Mouse (Mus musculus) midbrain, embryonic 13.5 days (tissue): ENCODE measurements around the gene Nt5dc2. TPM values are rescaled to one million over a fixed set of nuclear protein-coding genes. Genes with fewer than 3 reads are reported as not detected.

Experiments
- ATAC-seq: fragments of 200-750 bp; cut with Nextera tagmentation; 2 replicates; pipeline ENCODE4 v1.8.0; 2017; ENCODE audit warnings: mild to moderate bottlenecking, moderate TSS enrichment, moderate library complexity
- H3K27ac ChIP-seq: fragments of 300-500 bp; sonication (generic); 2 replicates; pipeline ENCODE4 v1.5.1; 2015; ENCODE audit warnings: inconsistent platforms, mild to moderate bottlenecking, moderate library complexity
- H3K27me3 ChIP-seq: fragments of 300-500 bp; sonication (generic); 2 replicates; pipeline ENCODE4 v1.6.1; 2015; ENCODE audit warnings: mild to moderate bottlenecking, inconsistent platforms
- H3K36me3 ChIP-seq: fragments of 300-500 bp; sonication (generic); 2 replicates; pipeline ENCODE4 v1.6.1; 2015; ENCODE audit warnings: mild to moderate bottlenecking, inconsistent platforms
- H3K4me1 ChIP-seq: fragments of 300-500 bp; sonication (generic); replicated peaks from 2 replicates; pipeline ENCODE4 v1.6.1; 2015; ENCODE audit warnings: inconsistent platforms
- H3K4me2 ChIP-seq: fragments of 300-500 bp; sonication (generic); replicated peaks from 2 replicates; pipeline ENCODE4 v1.6.1; 2015; ENCODE audit warnings: moderate library complexity, mild to moderate bottlenecking, inconsistent platforms
- H3K4me3 ChIP-seq: fragments of 300-500 bp; sonication (generic); replicated peaks from 2 replicates; pipeline ENCODE4 v1.5.1; 2015; ENCODE audit warnings: mild to moderate bottlenecking, inconsistent platforms
- H3K9ac ChIP-seq: fragments of 300-500 bp; sonication (generic); replicated peaks from 2 replicates; pipeline ENCODE4 v1.6.1; 2015; ENCODE audit warnings: mild to moderate bottlenecking, inconsistent platforms
- H3K9me3 ChIP-seq: fragments of 300-500 bp; sonication (generic); 2 replicates; pipeline ENCODE4 v1.6.1; 2016; ENCODE audit warnings: mild to moderate bottlenecking, inconsistent platforms
- WGBS: fragments of 180-500 bp; shearing (Covaris S2); methylation state at CpG from one replicate; pipeline ENCODE4 v1.1.7; 2015; 5-methylcytosine and 5-hydroxymethylcytosine counted together
- polyA plus RNA-seq: library from polyadenylated mRNA; unstranded; fragments of >200 nt; fragmentation: Nextera tagmentation; extraction: Ambion mirVana; gene quantifications from 2 replicates; pipeline ENCODE4 v1.2.1, GENCODE M21; 2015

The Nt5dc2 gene
- 280 and 317 TPM in 2 replicates for polyA plus RNA-seq

GRCm38 (mm10) chr14:31130236-31131220 lies at the start of gene Nt5dc2:
TSS of gene Nt5dc2 (plus strand) at chr14:31131053.
- Histone ChIP-seq H3K36me3 (peaks cover 14% of the 10 kb centered on the region), H3K9me3 (no peaks in the 10 kb centered on the region), H3K4me1 (peaks cover 71% of the 10 kb centered on the region), H3K27ac (peak within 1 kb of the TSS; percentile 93), H3K9ac (peak within 1 kb of the TSS; percentile 91), H3K4me2 (peak within 1 kb of the TSS; percentile 86), H3K4me3 (peak within 1 kb of the TSS; percentile 79), H3K27me3 (no peaks in the 10 kb centered on the region)
- peak; percentile 86 for ATAC-seq
- 4% methylated on average over 53 of the region's 63 CpGs for WGBS

- H3K4me1 ChIP-seq: no peaks in the 10 kb centered on the region
- no peaks in the 10 kb centered on the region for H3K27me3 ChIP-seq
- no peak overlapping the region for H3K4me2 ChIP-seq
- H3K4me3 ChIP-seq: no peak overlapping the region
- no peaks in the 10 kb centered on the region for H3K9me3 ChIP-seq
- peaks cover 64% of the 10 kb centered on the region for H3K36me3 ChIP-seq
- no peak for ATAC-seq
- no peak overlapping the region for H3K27ac ChIP-seq
- H3K9ac ChIP-seq: no peak overlapping the region
Measured at GRCm38 (mm10) chr14:31081147-31081546, 49.7 kb upstream of the Nt5dc2 start.

- 87% methylated on average over 6 of the region's 6 CpGs for WGBS
- ATAC-seq: no peak
- Histone ChIP-seq H3K27ac (no peak overlapping the region), H3K4me1 (no peaks in the 10 kb centered on the region), H3K36me3 (peaks cover 78% of the 10 kb centered on the region), H3K9ac (no peak overlapping the region), H3K9me3 (no peaks in the 10 kb centered on the region), H3K4me3 (no peak overlapping the region), H3K4me2 (no peak overlapping the region), H3K27me3 (no peaks in the 10 kb centered on the region)
Measured at GRCm38 (mm10) chr14:31087433-31087832, 43.4 kb upstream of the Nt5dc2 start.

- ATAC-seq: no peak
- Histone ChIP-seq H3K9me3 (no peaks in the 10 kb centered on the region), H3K36me3 (peaks cover 79% of the 10 kb centered on the region), H3K27me3 (no peaks in the 10 kb centered on the region), H3K4me1 (no peaks in the 10 kb centered on the region), H3K9ac (no peak overlapping the region), H3K4me3 (no peak overlapping the region), H3K4me2 (no peak overlapping the region), H3K27ac (no peak overlapping the region)
- 97% methylated on average over 2 of the region's 2 CpGs for WGBS
Measured at GRCm38 (mm10) chr14:31088515-31088914, 42.3 kb upstream of the Nt5dc2 start.

- ATAC-seq: no peak
- no peak overlapping the region for H3K4me2 ChIP-seq
- no peaks in the 10 kb centered on the region for H3K27me3 ChIP-seq
- no peaks in the 10 kb centered on the region for H3K4me1 ChIP-seq
- no peaks in the 10 kb centered on the region for H3K9me3 ChIP-seq
- no peak overlapping the region for H3K4me3 ChIP-seq
- no peak overlapping the region for H3K9ac ChIP-seq
- 100% methylated on average over 1 of the region's 1 CpGs for WGBS
- H3K27ac ChIP-seq: no peak overlapping the region
- peaks cover 84% of the 10 kb centered on the region for H3K36me3 ChIP-seq
Measured at GRCm38 (mm10) chr14:31089918-31090317, 40.9 kb upstream of the Nt5dc2 start.

GRCm38 (mm10) chr14:31105156-31105555 lies 25.7 kb upstream of the Nt5dc2 start:
- Histone ChIP-seq H3K9ac (no peak overlapping the region), H3K9me3 (no peaks in the 10 kb centered on the region), H3K36me3 (peaks cover 66% of the 10 kb centered on the region), H3K4me3 (no peak overlapping the region), H3K4me2 (no peak overlapping the region), H3K27me3 (no peaks in the 10 kb centered on the region), H3K27ac (no peak overlapping the region), H3K4me1 (no peaks in the 10 kb centered on the region)
- 98% methylated on average over 2 of the region's 2 CpGs for WGBS
- ATAC-seq: no peak

GRCm38 (mm10) chr14:31110613-31111012 lies 20.2 kb upstream of the Nt5dc2 start:
- 90% methylated on average over 3 of the region's 3 CpGs for WGBS
- H3K27me3 ChIP-seq: no peaks in the 10 kb centered on the region
- no peak overlapping the region for H3K27ac ChIP-seq
- H3K4me1 ChIP-seq: no peaks in the 10 kb centered on the region
- H3K9me3 ChIP-seq: no peaks in the 10 kb centered on the region
- ATAC-seq: no peak
- no peak overlapping the region for H3K9ac ChIP-seq
- peaks cover 83% of the 10 kb centered on the region for H3K36me3 ChIP-seq
- no peak overlapping the region for H3K4me2 ChIP-seq
- no peak overlapping the region for H3K4me3 ChIP-seq

GRCm38 (mm10) chr14:31112187-31112586 lies 18.7 kb upstream of the Nt5dc2 start:
- Histone ChIP-seq H3K36me3 (peaks cover 82% of the 10 kb centered on the region), H3K9me3 (no peaks in the 10 kb centered on the region), H3K27ac (no peak overlapping the region), H3K4me2 (no peak overlapping the region), H3K4me1 (no peaks in the 10 kb centered on the region), H3K4me3 (no peak overlapping the region), H3K9ac (no peak overlapping the region), H3K27me3 (no peaks in the 10 kb centered on the region)
- WGBS: 91% methylated on average over 5 of the region's 5 CpGs
- ATAC-seq: no peak

GRCm38 (mm10) chr14:31114011-31114410 lies 16.8 kb upstream of the Nt5dc2 start:
- Histone ChIP-seq H3K27ac (no peak overlapping the region), H3K36me3 (peaks cover 79% of the 10 kb centered on the region), H3K4me1 (no peaks in the 10 kb centered on the region), H3K9ac (no peak overlapping the region), H3K27me3 (no peaks in the 10 kb centered on the region), H3K4me3 (no peak overlapping the region), H3K9me3 (no peaks in the 10 kb centered on the region), H3K4me2 (no peak overlapping the region)
- ATAC-seq: no peak
- WGBS: 88% methylated on average over 3 of the region's 3 CpGs

GRCm38 (mm10) chr14:31115522-31115921 lies 15.3 kb upstream of the Nt5dc2 start:
- Histone ChIP-seq H3K4me3 (no peak overlapping the region), H3K9me3 (no peaks in the 10 kb centered on the region), H3K27me3 (no peaks in the 10 kb centered on the region), H3K9ac (no peak overlapping the region), H3K36me3 (peaks cover 75% of the 10 kb centered on the region), H3K4me1 (no peaks in the 10 kb centered on the region), H3K4me2 (no peak overlapping the region), H3K27ac (no peak overlapping the region)
- no peak for ATAC-seq
- 85% methylated on average over 2 of the region's 2 CpGs for WGBS

GRCm38 (mm10) chr14:31125106-31126075 lies 5.5 kb upstream of the Nt5dc2 start:
- no peaks in the 10 kb centered on the region for H3K9me3 ChIP-seq
- no peak for ATAC-seq
- no peak overlapping the region for H3K27ac ChIP-seq
- no peaks in the 10 kb centered on the region for H3K27me3 ChIP-seq
- no peak overlapping the region for H3K4me3 ChIP-seq
- H3K36me3 ChIP-seq: peaks cover 21% of the 10 kb centered on the region
- peaks cover 42% of the 10 kb centered on the region for H3K4me1 ChIP-seq
- no peak overlapping the region; the same call in 1 of the 2 replicates for H3K9ac ChIP-seq
- 72% methylated on average over 9 of the region's 9 CpGs for WGBS
- no peak overlapping the region for H3K4me2 ChIP-seq

GRCm38 (mm10) chr14:31126826-31127225 lies 4.0 kb upstream of the Nt5dc2 start:
- Histone ChIP-seq H3K4me1 (peaks cover 48% of the 10 kb centered on the region), H3K4me2 (peak overlapping the region; percentile 41; the same call in 1 of the 2 replicates), H3K9ac (no peak overlapping the region), H3K27ac (no peak overlapping the region), H3K4me3 (no peak overlapping the region), H3K9me3 (no peaks in the 10 kb centered on the region), H3K27me3 (no peaks in the 10 kb centered on the region), H3K36me3 (peaks cover 11% of the 10 kb centered on the region)
- no peak for ATAC-seq
- WGBS: 96% methylated on average over 8 of the region's 8 CpGs
